Mouse (Mus musculus): Measurements from ENCODE around the gene Sesn3.
"Not testable (repeated sequence)": the region's sequence is repeated elsewhere in the genome, so short reads cannot be mapped to it uniquely, and the experiment has no call there.

Gene Sesn3

GRCm38 (mm10) chr9:14280696-14281095 is 5.8 kb downstream of the Sesn3 start:
- no peak for DNase-seq (ENCODE audit: low spot score)

GRCm38 (mm10) chr9:14285036-14285435 is 10.2 kb downstream of the Sesn3 start:
- no peak for DNase-seq (ENCODE audit: low spot score)

DNA sequence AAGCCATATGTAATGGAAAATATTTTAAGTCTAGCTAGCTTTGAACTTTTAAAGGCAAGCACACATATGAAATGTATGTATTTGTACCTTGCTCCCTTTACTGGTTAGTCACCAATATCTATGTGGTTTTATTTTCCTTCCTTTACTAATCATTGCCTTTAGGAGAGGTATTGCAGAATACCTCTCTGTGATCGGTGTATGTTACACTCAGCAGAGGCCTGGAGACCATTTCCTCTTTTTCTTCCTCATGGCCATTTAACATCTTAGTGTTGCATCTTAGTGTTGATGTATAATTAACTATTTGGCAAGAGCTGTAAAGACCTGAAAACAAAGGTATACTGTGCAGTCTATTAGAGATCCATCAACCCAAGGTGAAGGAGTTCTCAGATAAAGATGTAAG is 12.4 kb downstream of the Sesn3 start:
- no peak for DNase-seq (ENCODE audit: low spot score)

DNA sequence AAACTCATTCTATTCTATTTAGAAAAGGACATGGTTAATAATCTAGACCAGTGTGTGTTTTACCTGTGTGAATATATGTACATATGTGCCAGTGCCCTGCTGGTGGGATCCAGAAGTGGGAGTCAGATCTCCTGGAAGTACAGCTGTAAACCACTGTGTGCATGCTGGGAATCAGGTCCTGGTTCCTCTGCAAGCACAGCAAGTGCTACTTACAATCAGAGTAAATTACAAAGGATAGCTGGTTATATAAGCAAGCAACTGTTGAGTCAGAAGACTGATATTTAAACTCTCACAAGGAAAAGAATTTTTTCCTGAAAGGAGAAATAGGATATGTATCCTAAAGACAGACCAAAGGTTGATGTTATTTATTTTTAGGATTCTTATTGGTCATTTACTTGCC is 13.6 kb downstream of the Sesn3 start:
- no peak for DNase-seq (ENCODE audit: low spot score)

DNA sequence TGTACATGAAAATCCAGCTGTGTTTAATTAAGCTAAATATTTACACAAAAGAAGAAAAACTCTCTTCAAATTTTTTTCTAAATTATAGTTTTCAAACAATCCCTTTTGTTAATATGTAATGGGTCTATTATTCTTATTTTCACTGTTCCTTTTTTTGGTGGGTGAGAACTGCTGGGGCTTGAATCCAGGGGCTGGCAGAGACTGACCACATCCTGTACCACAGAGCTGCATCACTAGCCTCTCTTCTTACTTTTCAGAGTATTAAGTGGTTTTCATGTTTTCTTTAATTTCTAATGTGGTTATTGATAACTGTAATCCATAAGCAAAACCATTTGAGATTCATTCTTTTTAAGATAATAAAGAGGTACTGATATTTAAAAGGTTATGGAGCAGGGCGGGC is 19.0 kb downstream of the Sesn3 start:
- DNase-seq (ENCODE audit: low spot score) = no peak

- no peak for DNase-seq (ENCODE audit: low spot score)
These were observed 21.0 kb downstream of the Sesn3 start for GRCm38 (mm10) chr9:14295680-14296440.

- no peak for DNase-seq (ENCODE audit: low spot score)
These were observed 22.3 kb downstream of the Sesn3 start for GRCm38 (mm10) chr9:14297204-14297603.

- DNase-seq (ENCODE audit: low spot score) = no peak
These were observed 25.0 kb downstream of the Sesn3 start for GRCm38 (mm10) chr9:14299819-14300218.

DNA sequence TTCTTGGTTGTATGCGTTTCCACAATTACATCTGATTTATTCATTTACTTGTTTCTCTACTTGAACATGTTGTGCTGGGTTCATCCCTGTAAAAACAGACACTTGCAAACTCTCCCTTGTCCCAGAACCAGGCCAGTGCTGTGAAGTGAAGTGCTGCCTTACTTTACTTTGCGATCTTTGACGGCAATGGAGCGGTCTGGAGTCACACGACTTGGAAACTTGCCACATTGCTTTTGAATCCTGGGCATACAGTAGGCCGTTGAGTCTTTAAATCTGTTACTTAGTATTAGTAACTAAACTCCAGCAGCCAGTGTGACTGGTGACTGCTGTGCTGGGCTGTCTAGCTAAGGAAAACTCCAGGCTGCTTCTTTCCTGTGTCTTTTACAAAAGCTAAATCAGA is 25.9 kb downstream of the Sesn3 start:
- no peak for DNase-seq (ENCODE audit: low spot score)

- no peak for DNase-seq (ENCODE audit: low spot score)
These were observed 29.5 kb downstream of the Sesn3 start for GRCm38 (mm10) chr9:14304262-14304968.

GRCm38 (mm10) chr9:14307341-14307740 is 32.5 kb downstream of the Sesn3 start:
- no peak for DNase-seq (ENCODE audit: low spot score)

DNA sequence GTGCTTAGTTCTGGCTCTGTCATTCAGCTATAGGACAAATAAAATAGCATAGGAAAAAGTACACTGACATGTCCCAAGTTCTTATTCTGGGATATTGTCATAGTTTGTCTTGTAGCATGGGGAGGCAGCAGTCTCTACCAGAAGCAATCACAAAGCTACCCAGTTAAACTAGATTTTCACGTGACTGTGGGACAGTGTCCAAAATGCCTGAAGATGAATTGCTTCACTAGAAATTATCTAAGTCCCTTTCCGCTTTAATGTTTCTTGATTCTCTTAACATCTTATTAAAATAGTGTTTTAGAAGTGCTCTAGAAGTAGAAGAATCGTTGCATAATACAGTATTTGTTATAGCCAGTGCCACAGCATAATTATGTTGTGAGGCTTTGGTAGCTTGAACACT is 39.1 kb downstream of the Sesn3 start:
- no peak for DNase-seq (ENCODE audit: low spot score)

- DNase-seq (ENCODE audit: low spot score) = no peak
These were observed 39.6 kb downstream of the Sesn3 start for GRCm38 (mm10) chr9:14314477-14314876.

DNA sequence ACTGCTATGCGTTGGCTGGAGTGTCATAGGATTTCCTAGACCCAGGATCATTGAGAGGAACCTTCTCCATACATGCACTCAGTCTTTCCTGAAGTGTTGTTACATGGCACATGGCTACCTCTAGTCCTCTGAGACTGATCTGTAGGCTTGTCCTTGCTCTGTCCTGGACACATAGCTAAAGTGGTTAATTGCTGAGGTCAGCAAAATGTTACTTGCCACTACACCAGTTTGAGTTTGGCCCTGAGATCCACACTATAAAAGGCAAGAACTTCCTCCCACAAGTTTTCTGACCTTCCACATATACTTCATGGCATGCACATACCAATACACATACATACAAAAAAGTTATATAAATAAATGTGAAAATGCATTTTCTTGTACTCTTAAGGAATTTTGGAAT is 41.8 kb downstream of the Sesn3 start:
- DNase-seq (ENCODE audit: low spot score) = no peak

DNA sequence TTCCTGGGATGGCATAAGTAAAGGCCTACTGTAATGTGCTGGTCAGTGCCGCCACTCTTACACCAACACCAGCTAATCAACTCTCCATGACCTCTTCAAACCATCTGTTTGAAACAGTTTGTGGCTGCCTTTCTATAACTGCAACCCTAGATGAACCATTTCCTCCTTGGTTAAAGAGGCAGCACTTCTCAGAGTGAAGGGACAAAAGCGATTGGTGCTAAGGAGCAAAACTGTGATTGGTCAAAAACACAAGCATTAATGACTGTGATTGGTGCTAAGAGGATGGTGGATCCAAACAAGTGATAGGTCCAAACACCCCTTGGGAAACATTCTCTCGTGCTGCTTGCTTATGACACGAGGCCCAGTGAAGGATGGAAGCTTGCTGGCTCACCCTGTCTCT is 61.0 kb downstream of the Sesn3 start:
- DNase-seq (ENCODE audit: low spot score) = no peak

GRCm38 (mm10) chr9:14336901-14337300 is 62.0 kb downstream of the Sesn3 start:
- DNase-seq (ENCODE audit: low spot score) = no peak

DNA sequence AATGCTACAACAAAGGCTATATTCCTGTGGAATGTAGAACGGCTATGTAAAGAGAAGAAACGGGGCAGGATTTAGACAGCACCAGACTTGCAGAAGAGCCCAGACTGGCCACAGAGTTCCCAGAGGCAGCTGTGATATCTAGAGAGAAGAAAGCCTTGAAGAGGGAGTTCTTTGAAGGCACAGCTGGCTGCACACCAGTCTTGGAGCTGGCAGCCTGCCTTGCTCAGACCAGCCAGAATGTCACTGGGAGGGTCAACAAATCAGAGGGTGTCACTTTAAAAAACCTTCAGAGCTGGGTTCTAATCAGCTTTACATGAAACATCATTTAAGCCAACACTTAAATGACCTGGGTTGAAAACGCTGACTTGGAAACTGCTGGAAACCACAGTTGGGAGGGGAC is 63.8 kb downstream of the Sesn3 start:
- no peak for DNase-seq (ENCODE audit: low spot score)

DNA sequence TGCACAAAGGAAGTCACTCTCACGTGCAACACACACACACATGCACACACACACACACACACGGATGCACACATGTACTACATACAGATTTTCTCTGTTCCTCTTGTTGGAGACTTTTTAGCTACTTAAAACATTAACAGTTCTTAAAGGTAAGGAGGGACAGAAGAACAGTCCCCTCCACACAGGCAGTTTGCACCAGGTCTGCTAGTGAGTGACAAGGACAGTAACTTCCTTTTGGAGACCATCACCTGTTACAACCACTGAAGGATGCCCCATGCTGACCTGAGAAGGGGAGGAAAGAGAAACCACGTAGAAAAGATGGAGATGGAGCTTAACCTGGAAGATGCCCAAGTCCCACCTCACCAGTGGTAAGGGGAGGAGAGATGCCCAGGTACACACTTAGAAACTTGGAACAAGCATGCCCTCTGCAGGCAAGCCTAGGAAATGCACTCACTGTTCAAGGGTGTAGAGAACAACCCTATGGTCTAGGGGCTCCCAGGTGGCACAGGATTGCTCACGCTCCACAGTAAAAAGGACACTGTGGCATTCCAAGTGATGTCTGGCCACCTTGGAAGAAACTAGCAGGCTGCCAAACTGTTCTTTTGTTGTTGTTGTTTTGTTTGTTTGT is 67.3 kb downstream of the Sesn3 start:
- DNase-seq (ENCODE audit: low spot score) = peak; percentile 89

DNA sequence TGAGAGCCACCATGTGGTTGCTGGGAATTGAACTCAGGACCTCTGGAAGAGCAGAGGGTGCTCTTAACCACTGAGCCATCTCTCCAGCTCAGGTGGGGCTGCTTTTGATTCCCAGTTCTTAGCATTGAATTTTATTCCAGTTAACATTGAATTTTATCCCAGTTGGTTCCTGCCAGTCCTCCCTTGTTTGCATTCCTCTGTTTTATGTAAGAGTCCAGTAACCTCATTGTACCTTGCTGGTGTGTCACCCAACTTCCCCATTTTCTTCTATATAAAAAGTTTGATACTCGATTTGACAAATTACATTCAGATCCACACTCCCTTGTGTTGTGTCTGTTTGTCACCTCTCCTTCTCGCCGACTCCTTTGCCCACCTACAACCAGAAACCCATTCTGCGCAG is 71.0 kb downstream of the Sesn3 start:
- DNase-seq (ENCODE audit: low spot score) = not testable (repeated sequence)

GRCm38 (mm10) chr9:14348416-14348815 is 73.5 kb downstream of the Sesn3 start:
- peak; percentile 59 for DNase-seq (ENCODE audit: low spot score)

- no peak for DNase-seq (ENCODE audit: low spot score)
These were observed 74.5 kb downstream of the Sesn3 start for GRCm38 (mm10) chr9:14349380-14349779.

- DNase-seq (ENCODE audit: low spot score) = no peak
These were observed 75.9 kb downstream of the Sesn3 start for GRCm38 (mm10) chr9:14350787-14351186.

DNA sequence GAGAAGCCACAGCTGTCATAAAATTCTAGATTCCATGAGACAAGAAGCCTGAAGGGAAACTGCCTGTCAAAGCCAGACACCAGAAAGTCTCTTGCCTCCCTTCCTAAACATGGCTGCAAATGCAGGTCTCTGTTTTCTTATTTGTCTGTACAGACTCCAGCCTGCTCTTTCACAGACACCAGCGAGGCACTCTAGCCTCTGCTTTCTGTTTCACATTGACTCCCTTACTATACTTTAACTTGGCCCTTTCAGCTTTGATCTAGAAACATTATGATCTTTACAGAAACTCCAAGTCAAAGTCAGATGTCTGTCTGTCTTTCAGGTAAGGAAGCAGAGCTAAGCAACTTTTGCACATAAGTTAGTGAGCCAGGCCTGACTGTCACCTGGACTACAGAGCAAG is 77.5 kb downstream of the Sesn3 start:
- no peak for DNase-seq (ENCODE audit: low spot score)
